Mouse (Mus musculus): Measurements from ENCODE around the gene Tmem176b.

Tmem176b gene

GRCm38 (mm10) chr6:48840973-48841625, at the start of gene Tmem176b:
Gene Tmem176b, minus strand, starts transcription at chr6:48841496.
- in situ Hi-C loops (cut with MboI, MseI), result no loop called here

DNA sequence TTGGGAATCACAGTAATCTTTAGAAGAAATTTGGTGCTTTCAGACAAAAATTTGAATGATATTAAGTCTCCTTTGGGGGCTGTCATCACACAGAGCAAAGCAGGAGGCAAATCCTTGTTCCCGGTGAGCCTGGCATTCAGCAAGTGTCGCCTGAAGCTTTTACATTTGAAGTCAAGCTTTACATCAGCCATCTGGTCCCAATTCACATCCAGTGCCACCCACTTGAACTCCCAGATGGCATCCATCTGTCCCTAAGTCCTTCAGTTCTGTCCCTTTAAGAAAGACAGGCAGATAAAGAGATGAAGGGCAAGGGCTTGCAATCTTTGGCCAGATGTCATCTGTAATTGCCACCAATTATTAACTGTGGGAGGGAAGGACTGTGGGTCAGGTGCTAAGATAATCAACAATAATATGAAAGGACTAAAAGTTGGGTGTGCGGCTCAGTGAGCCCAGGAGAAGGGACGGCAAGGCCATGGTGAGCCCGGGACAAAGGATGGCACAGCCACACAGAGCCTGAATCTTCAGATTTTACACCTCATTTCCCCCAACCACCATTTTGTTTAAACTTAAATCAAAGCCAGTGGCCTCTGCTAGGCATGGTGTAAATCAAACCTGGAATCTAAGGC, 35.3 kb upstream of the Tmem176b start:
- in situ Hi-C loops (cut with MboI, MseI), result no loop called here

- in situ Hi-C loops (cut with MboI, MseI), result no loop called here
Measured at GRCm38 (mm10) chr6:48875515-48875914, 34.2 kb upstream of the Tmem176b start.

- in situ Hi-C loops (cut with MboI, MseI), result no loop called here
Measured at GRCm38 (mm10) chr6:48874576-48874975, 33.3 kb upstream of the Tmem176b start.

DNA sequence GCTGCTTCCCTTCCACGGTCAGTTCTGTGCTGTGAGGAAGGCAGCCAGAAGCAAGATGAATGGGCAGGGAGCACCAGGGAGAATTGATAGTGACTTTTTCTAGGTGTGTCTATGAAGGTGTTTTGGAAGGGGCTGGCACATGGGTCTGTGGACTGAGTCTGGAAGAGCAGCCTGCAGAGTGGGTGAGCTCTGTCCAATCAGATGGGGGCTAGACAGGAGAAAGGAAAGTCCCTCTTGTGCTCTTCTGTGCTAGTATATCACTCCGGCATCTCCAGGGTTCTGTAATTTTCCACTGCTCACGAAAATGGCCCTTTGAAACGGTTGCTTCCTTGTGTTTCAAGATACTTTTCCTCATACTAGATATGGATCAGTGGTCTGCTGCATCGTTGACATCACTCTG, 31.3 kb upstream of the Tmem176b start, which contains the start of gene Aoc1:
Gene Aoc1, plus strand, starts transcription at position 301 of the 400 bp plus-strand sequence.
- in situ Hi-C loops (cut with MboI, MseI), result no loop called here

DNA sequence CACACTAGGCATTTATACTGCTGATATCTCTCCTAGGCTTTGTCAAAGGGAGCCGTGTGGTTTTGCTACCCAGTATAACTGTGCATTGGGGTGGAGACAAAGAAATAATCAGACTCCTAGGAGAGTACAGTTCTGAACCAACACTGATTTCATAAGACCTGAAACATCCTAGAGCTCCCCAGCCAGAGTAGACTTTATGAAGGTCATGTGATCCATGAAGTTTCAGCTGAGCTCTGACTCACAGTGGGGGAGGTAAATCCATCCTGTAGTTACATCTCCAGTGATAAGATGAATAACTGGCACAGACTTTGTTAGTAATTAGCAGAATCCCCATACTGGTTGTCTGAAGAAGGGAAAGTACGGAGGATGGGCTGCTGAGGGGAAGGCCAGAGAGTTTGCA, 28.5 kb upstream of the Tmem176b start:
- in situ Hi-C loops (cut with MboI, MseI), result loop anchor here (5.0 kb wide), 1 partner anchor 78 kb away; no protein-coding TSS in a partner anchor

- in situ Hi-C loops (cut with MboI, MseI), result loop anchor here (5.0 kb wide), 1 partner anchor 80 kb away; no protein-coding TSS in a partner anchor
Measured at GRCm38 (mm10) chr6:48867158-48867557, 25.9 kb upstream of the Tmem176b start.

DNA sequence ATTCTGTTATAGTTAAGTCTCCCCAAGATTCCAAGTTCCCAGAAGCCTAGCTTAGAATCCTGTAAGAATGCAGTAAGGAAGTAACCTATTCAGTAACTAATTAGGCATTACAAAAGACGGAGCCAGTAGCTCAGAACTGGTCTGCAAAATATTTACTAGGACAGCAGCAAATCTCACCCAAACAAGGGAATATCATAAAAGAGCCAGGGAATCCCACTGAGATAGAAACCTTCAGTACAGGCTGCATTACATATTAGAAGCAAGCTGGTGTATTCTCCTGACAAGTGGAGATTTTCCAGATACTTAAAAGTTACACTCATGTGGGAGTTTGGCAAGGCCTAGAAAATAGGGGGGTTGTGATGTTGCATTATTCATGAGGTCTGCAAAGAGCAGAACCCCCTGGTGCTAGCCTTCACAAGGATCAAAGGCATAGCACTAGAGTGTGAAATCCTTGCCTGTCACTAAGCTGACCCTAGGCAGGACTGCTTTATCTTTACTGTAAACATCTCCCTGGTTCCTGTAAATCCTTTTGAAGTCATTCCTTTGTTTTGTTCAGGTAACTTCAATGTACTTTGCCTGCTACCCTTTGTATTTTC, 25.2 kb upstream of the Tmem176b start:
- in situ Hi-C loops (cut with MboI, MseI), result loop anchor here (5.0 kb wide), 1 partner anchor 81 kb away; no protein-coding TSS in a partner anchor

DNA sequence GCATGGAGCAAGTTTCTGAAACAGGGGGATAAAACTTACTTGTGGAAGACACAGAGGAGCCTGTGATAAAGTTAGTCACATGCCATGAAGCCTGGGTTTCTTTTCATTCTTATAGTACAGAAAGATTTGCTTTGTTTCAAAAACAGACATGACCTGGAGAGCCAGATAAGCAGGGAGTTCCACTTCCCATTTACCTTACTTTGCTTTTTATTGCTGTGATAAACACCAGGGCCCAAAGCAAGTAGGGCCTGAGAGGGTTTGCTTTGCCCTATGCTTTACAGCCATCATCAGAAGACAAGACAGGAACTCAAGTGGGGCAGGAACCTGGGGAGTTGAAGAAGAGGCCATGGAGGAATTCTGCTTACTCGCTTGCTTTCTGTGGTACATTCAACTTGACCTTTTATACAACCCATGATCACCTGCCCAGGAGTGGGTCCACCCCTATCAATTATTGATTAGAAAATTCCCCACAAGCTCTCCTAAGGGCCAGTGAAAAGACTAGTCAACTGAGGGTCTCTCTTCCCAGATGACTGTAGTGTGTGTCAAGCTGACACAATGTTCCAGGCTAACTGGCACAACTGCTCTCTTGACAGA, 24.0 kb upstream of the Tmem176b start:
- in situ Hi-C loops (cut with MboI, MseI), result loop anchor here (5.0 kb wide), 1 partner anchor 82 kb away; no protein-coding TSS in a partner anchor

- in situ Hi-C loops (cut with MboI, MseI), result loop anchor here (5.0 kb wide), 2 partner anchors 47 to 83 kb away; no protein-coding TSS in a partner anchor
Measured at GRCm38 (mm10) chr6:48864723-48865122, 23.4 kb upstream of the Tmem176b start.

DNA sequence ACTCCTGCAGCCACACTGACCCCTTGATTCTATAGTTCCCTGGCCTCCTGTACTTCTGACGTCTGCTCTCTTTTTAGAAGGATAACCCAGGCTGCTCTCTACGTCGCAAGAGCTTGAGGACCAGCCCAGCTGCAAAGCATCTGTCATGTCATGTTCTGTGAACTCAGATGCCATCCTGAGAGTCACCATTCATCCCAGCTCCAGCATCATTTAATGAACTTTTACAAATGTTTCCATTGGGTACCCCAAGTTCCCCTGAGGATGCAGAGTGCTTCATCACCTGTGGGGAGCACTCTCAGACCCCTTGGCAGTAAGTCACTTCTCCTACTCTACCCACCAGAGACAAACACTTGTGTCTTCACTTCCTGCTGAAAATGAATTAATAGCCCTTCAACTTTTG, 22.9 kb upstream of the Tmem176b start:
- in situ Hi-C loops (cut with MboI, MseI), result loop anchor here (5.0 kb wide), 1 partner anchor 47 kb away; no protein-coding TSS in a partner anchor

GRCm38 (mm10) chr6:48863488-48863887, 22.2 kb upstream of the Tmem176b start:
- in situ Hi-C loops (cut with MboI, MseI), result loop anchor here (5.0 kb wide), 1 partner anchor 46 kb away; no protein-coding TSS in a partner anchor

DNA sequence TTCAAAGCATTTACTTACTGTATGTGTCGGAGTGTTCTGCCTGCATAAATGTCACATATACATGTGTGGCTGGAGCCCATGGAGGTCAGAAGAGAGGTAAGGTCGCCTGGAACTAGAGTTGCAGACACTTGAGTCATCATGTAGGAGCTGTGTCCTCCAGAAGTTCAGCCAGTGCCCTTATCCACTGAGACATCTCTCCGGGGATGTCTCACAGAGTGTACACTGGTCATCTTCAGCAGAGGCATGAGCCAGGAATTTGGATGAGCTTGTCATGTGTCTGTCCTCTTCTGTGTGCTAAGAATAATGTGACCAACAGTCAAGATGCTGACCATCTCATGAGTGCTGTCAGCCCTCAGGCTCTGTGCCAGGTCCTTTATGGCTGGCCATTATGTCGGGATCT, 21.5 kb upstream of the Tmem176b start:
- in situ Hi-C loops (cut with MboI, MseI), result loop anchor here (5.0 kb wide), 1 partner anchor 46 kb away; no protein-coding TSS in a partner anchor

DNA sequence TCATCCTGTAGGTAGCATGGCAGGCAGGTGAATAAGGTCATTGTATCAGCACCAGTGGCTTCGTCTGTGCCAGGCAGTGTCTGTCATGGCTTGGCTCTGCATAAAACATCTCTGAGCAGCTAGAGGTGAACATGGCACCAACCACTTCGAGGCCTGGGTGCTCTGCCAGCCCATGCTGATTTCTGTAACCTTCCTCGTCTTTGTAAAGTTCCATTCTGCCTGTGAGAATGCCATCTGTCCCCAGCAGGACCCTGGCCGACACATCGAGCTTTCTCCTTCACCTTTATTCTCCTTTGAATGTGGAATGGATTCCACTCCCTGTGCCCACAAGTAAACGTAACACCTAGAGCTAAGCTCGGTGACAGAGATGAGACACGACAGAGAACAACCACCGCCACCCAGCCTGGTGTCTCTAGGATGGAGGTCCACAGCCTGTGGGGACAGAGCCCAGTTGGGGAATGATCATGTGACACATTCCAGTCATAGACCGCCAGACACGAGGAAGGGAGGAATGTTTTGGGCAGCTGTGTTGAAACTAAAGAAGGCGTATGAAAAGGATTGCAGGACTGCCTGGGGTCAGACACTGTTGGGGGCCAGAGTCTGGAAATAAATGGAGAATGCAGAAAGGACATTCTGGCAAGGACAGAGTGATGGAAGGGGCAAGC, 20.5 kb upstream of the Tmem176b start:
- in situ Hi-C loops (cut with MboI, MseI), result loop anchor here (5.0 kb wide), 1 partner anchor 44 kb away; no protein-coding TSS in a partner anchor

GRCm38 (mm10) chr6:48860851-48861250, 19.6 kb upstream of the Tmem176b start:
- in situ Hi-C loops (cut with MboI, MseI), result loop anchor here (5.0 kb wide), 1 partner anchor 44 kb away; no protein-coding TSS in a partner anchor

DNA sequence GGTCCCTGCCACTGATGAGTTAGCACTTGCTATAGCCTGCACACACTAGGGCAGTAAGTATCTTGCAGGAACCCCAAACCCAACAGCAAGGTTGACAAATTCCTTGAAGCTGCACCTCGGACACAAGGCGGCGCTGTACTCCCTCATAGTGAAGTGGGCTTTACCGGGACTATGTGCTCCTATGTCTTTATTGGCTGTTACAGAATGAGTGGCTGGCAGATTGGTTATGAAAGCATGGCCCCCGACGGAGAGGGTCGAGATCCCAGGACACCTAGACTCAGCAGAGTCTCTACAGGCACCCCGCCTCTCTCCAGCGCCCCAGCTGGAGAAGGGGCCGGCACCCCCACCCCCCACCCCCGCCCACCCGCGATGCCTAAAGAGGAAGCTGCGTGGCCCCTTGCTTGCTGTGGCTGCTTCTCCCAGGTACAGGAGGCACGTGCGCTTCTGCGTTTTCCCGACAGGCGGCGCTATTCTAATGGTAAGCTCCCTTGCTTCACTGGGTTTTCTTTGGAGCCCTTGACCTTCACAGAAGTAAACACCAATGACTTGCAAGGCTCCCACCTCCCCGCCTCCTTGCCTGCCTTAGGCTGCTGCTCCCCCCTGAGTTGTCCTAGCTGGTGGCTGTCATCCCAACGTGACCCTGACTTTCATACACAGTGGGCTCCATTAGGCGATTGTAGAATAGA, 19.0 kb upstream of the Tmem176b start:
- in situ Hi-C loops (cut with MboI, MseI), result loop anchor here (5.0 kb wide), 1 partner anchor 43 kb away; no protein-coding TSS in a partner anchor

GRCm38 (mm10) chr6:48857613-48858302, 16.5 kb upstream of the Tmem176b start:
- in situ Hi-C loops (cut with MboI, MseI), result no loop called here

DNA sequence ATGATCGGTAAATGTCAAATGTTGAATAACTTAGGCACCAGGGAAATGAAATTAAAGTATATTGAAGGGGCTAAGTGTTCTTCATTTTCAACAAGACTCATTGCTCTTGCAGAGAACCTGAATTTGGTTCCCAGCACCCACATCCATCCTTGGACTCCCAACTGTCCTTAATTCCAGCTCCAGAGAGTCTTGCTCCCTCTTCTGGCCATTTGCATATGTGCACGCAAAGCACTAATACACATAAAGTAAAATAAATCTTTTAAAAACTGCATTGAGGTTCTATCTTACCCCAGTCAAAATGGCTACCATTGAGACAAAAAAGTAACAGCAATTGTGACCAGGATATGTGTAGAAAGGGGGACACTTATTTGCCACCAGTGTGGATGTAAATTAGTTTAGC, 12.9 kb upstream of the Tmem176b start:
- in situ Hi-C loops (cut with MboI, MseI), result no loop called here

DNA sequence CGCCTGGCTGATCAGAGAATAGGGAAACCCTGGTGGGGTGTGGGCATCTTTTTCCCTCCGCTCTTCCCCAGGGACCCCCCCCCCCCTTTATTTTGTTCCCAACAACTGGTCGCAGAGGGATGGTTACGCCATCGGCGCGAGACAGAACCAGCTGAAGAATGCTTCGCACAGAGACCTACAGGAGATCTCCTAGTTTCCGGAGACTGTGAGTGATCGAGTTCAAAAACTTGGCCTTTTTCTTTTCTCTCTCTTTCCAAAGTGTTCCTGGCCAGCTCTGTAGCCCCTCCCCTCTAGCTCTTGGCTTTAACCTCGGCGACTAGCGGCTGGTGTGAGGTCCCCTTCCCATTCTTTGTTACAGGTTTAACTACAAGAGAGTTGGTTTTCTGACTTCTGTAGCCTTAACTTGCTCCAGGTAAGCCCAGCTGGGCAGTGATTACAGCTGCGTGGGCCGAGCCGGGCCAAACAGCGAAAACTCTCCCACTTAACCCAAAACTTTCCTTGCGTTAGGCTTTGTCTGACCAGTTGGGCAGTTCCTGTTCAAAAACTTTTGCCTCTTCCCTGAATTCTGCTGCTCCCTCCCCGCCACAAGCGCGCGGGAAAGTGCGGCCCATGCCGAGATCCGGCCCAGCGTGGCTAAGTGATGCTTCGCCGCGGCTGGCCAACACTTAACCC, 10.7 kb upstream of the Tmem176b start:
- in situ Hi-C loops (cut with MboI, MseI), result no loop called here

Measured in regulatory T cell (primary cell).